Comparison of ENCODE assay signal across 36 mouse cellular contexts in the genomic region with DNA sequence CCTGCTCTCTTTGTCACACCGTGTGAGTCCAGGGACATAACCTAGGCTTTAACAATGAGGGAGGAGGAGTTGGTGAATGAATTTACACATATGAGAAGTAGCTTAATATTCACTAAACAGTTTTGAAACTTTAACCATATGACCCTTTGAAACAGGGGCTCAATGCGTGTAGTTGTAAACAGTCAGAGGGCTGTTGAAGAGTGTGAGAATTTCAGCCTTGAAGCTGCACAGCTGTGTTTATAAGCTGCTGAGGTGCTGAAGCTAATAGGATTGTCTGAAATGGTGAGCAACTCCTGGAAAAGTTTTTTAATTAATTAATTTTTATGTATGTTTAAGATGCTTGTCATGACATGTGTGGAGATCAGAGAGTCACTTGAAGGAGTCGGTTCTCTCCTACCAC. TPM values are rescaled to one million over a fixed set of nuclear protein-coding genes. Genes with fewer than 3 reads are reported as not detected.
"Had no signal": no experiment of that assay in that cellular context is flagged by ENCODE, and none has a peak within 500 bp of the region (broad histone marks: within the 10 kb centered on the region; RNA-seq: fewer than 3 reads in every experiment).

No protein-coding gene starts in this region.

- H3K9ac ChIP-seq: heart, embryonic 12.5 days; heart, embryonic 13.5 days; heart, embryonic 15.5 days; hindbrain, embryonic 12.5 days; hindbrain, embryonic 13.5 days; hindbrain, embryonic 14.5 days; hindbrain, embryonic 15.5 days; intestine, embryonic 15.5 days; kidney, embryonic 15.5 days had no signal

- H3K36me3 ChIP-seq: heart, embryonic 10.5 days; heart, embryonic 12.5 days; heart, embryonic 13.5 days; heart, embryonic 15.5 days; hindbrain, embryonic 10.5 days; hindbrain, embryonic 12.5 days; hindbrain, embryonic 13.5 days; hindbrain, embryonic 15.5 days; intestine, embryonic 15.5 days; kidney, embryonic 15.5 days had no signal

- H3K27me3 ChIP-seq: heart, embryonic 12.5 days; hindbrain, embryonic 12.5 days; hindbrain, embryonic 13.5 days; hindbrain, embryonic 15.5 days; intestine, embryonic 15.5 days had no signal

- DNase-seq: heart, adult 2 months; heart, postnatal 10 days; heart, postnatal 14 days; heart, postnatal 36 days; heart, postnatal 4 days; kidney, adult 11 months; kidney, adult 18-20 months; kidney, adult 2 months; kidney, adult 8-10 months; kidney, adult 9 months; kidney, postnatal 10 days; kidney, postnatal 14 days; kidney, postnatal 25 days; kidney, postnatal 36 days; kidney, postnatal 4 days; layer of hippocampus, adult 9-11 months had no signal

- H3K9me3 ChIP-seq: heart, embryonic 10.5 days; heart, embryonic 12.5 days; heart, embryonic 13.5 days; heart, embryonic 15.5 days; hindbrain, embryonic 10.5 days; hindbrain, embryonic 12.5 days; hindbrain, embryonic 13.5 days; hindbrain, embryonic 15.5 days; intestine, embryonic 15.5 days; kidney, embryonic 15.5 days had no signal

- ATAC-seq: hindbrain, embryonic 16.5 days; hindbrain, postnatal 0 days; inflammation-experienced regulatory T-cells, adult 6 months; intestine, embryonic 15.5 days; intestine, embryonic 16.5 days; intestine, postnatal 0 days had no signal

- H3K4me3 ChIP-seq: heart, adult 2 months; heart, embryonic 10.5 days; heart, embryonic 12.5 days; heart, embryonic 13.5 days; heart, embryonic 15.5 days; hindbrain, embryonic 10.5 days; hindbrain, embryonic 12.5 days; hindbrain, embryonic 13.5 days; hindbrain, embryonic 15.5 days; intestine, embryonic 15.5 days; kidney, embryonic 15.5 days; layer of hippocampus, adult 2 months had no signal

- H3K4me1 ChIP-seq: hindbrain, embryonic 13.5 days; kidney, embryonic 15.5 days had no signal

- H3K27ac ChIP-seq: heart, adult 2 months; heart, embryonic 10.5 days; heart, embryonic 13.5 days; heart, embryonic 15.5 days; hindbrain, embryonic 10.5 days; hindbrain, embryonic 12.5 days; hindbrain, embryonic 13.5 days; hindbrain, embryonic 14.5 days; hindbrain, embryonic 15.5 days; hindbrain, postnatal 0 days; intestine, embryonic 15.5 days; kidney, embryonic 15.5 days; kidney, postnatal 0 days; layer of hippocampus, adult 2 months had no signal

- H3K4me2 ChIP-seq: heart, embryonic 11.5 days; heart, embryonic 12.5 days; heart, embryonic 13.5 days; heart, embryonic 15.5 days; hindbrain, embryonic 12.5 days; hindbrain, embryonic 13.5 days; hindbrain, embryonic 14.5 days; hindbrain, embryonic 15.5 days; intestine, embryonic 15.5 days; kidney, embryonic 15.5 days had no signal

RNA-seq across cellular contexts. Expression of a gene that starts 59.8 kb away (rescaled TPM):
- total RNA-seq: hematopoietic stem cell, adult 5-6 weeks had no signal
- polyA plus RNA-seq: inflammation-experienced regulatory T-cells, adult 6 months had no signal
